Mouse (Mus musculus) thymus, postnatal 4 days (tissue): Measurements from ENCODE around the gene Npm3.
A peak's percentile ranks its signal among the peaks of the same experiment; 100 is the strongest.

Experiments
- DNase-seq: peaks from one replicate; pipeline ENCODE4 v3.0.0; 2021

Npm3 gene

GRCm38 (mm10) chr19:45751881-45752280, 2.5 kb upstream of the Npm3 start:
- DNase-seq = no peak

- DNase-seq = peak; percentile 74
Observed at GRCm38 (mm10) chr19:45748691-45749242, 624 bp downstream of the Npm3 start.

- DNase-seq = no peak
Observed at GRCm38 (mm10) chr19:45748206-45748605, 1.2 kb downstream of the Npm3 start.

GRCm38 (mm10) chr19:45747028-45747867, 2.1 kb downstream of the Npm3 start:
- peak; percentile 94 for DNase-seq

GRCm38 (mm10) chr19:45746153-45747020, 3.0 kb downstream of the Npm3 start:
- peak; percentile 86 for DNase-seq

GRCm38 (mm10) chr19:45745344-45746152, 3.8 kb downstream of the Npm3 start:
- DNase-seq = no peak

- DNase-seq = no peak
Observed at GRCm38 (mm10) chr19:45743619-45744018, 5.8 kb downstream of the Npm3 start.

- no peak for DNase-seq
Observed at GRCm38 (mm10) chr19:45742984-45743575, 6.3 kb downstream of the Npm3 start.

GRCm38 (mm10) chr19:45742218-45742983, 7.0 kb downstream of the Npm3 start, which contains the start of gene Fgf8:
Gene Fgf8 (minus strand): TSS chr19:45742915.
- peak; percentile 60 for DNase-seq

- DNase-seq = peak; percentile 52
Observed at GRCm38 (mm10) chr19:45741431-45742217, 7.8 kb downstream of the Npm3 start.

- no peak for DNase-seq
Observed at GRCm38 (mm10) chr19:45740817-45741216, 8.6 kb downstream of the Npm3 start.

GRCm38 (mm10) chr19:45740233-45740632, 9.2 kb downstream of the Npm3 start:
- no peak for DNase-seq

- DNase-seq = no peak
Observed at GRCm38 (mm10) chr19:45738521-45738920, 10.9 kb downstream of the Npm3 start.

- DNase-seq = no peak
Observed at GRCm38 (mm10) chr19:45737846-45738484, 11.4 kb downstream of the Npm3 start.

- peak; percentile 59 for DNase-seq
Observed at GRCm38 (mm10) chr19:45737208-45737845, 12.1 kb downstream of the Npm3 start.

- DNase-seq = peak; percentile 82
Observed at GRCm38 (mm10) chr19:45736855-45737207, 12.6 kb downstream of the Npm3 start.

- DNase-seq = no peak
Observed at GRCm38 (mm10) chr19:45736241-45736640, 13.2 kb downstream of the Npm3 start.

GRCm38 (mm10) chr19:45734762-45735161, 14.6 kb downstream of the Npm3 start:
- DNase-seq = no peak

- DNase-seq = no peak
Observed at GRCm38 (mm10) chr19:45734191-45734590, 15.2 kb downstream of the Npm3 start.
